ENCODE assay signal across 9 mouse cellular contexts in genomic region chr3:35152191-35152590, GRCm38 (mm10).
DNase-seq lines count a peak whose midpoint lies in the region; ATAC-seq lines count a peak whose summit lies in the region.
"Had no signal": no experiment of that assay in that cellular context is flagged by ENCODE, and none has a peak within 500 bp of the region (broad histone marks: within the 10 kb centered on the region; RNA-seq: fewer than 3 reads in every experiment).

No protein-coding gene starts in this region.

- 0 out of 2 replicates have a peak, but pooled peaks have one; percentile 15 for ATAC-seq in heart, embryonic 12.5 days (ENCODE audit: insufficient number of reproducible peaks, low FRiP score)
- ATAC-seq in midbrain, embryonic 13.5 days, result peak; percentile 75
- ATAC-seq in forebrain, embryonic 16.5 days, result peak; percentile 22; the same call in 1 of the 2 replicates
- ATAC-seq in midbrain, embryonic 14.5 days (ENCODE audit: low FRiP score, low TSS enrichment), result peak; percentile 32; the same call in 1 of the 2 replicates
- no peak for ATAC-seq in liver, embryonic 11.5 days (replicated peaks; ENCODE audit: low FRiP score)

- no peaks in the 10 kb centered on the region for H3K9me3 ChIP-seq in heart, embryonic 12.5 days (replicated peaks)
- H3K9me3 ChIP-seq in midbrain, embryonic 13.5 days, result no peaks in the 10 kb centered on the region
- H3K9me3 ChIP-seq in midbrain, embryonic 10.5 days (replicated peaks), result no peaks in the 10 kb centered on the region
- no peaks in the 10 kb centered on the region for H3K9me3 ChIP-seq in forebrain, embryonic 16.5 days (ENCODE audit: control insufficient read depth, low read length)
- H3K9me3 ChIP-seq in midbrain, embryonic 14.5 days (ENCODE audit: control insufficient read depth, low read length), result no peaks in the 10 kb centered on the region
- H3K9me3 ChIP-seq in liver, embryonic 11.5 days (ENCODE audit: control insufficient read depth, low read length), result no peaks in the 10 kb centered on the region
- H3K9me3 ChIP-seq: kidney, embryonic 15.5 days had no signal

- no peak for DNase-seq in heart, postnatal 10 days
- no peak for DNase-seq in midbrain, embryonic 10.5 days (ENCODE audit: low spot score)
- DNase-seq in midbrain, embryonic 14.5 days, result peak; percentile 64
- no peak for DNase-seq in testis, postnatal 14 days (ENCODE audit: low spot score)
- DNase-seq in liver, embryonic 11.5 days (ENCODE audit: low spot score), result no peak

- no peak overlapping the region for H3K4me2 ChIP-seq in heart, embryonic 12.5 days
- H3K4me2 ChIP-seq in midbrain, embryonic 13.5 days (replicated peaks), result no peak overlapping the region
- H3K4me2 ChIP-seq in forebrain, embryonic 16.5 days (ENCODE audit: low read length), result no peak overlapping the region
- H3K4me2 ChIP-seq in midbrain, embryonic 14.5 days (ENCODE audit: low read length), result no peak overlapping the region
- H3K4me2 ChIP-seq in liver, embryonic 11.5 days, result no peak overlapping the region
- H3K4me2 ChIP-seq: kidney, embryonic 15.5 days had no signal

- intact Hi-C loops in heart, postnatal 10 days (cut with DNase I), result no loop called here

- H3K4me3 ChIP-seq in heart, embryonic 12.5 days, result no peak overlapping the region
- no peak overlapping the region for H3K4me3 ChIP-seq in midbrain, embryonic 13.5 days (replicated peaks)
- H3K4me3 ChIP-seq in midbrain, embryonic 10.5 days, result no peak overlapping the region
- H3K4me3 ChIP-seq in forebrain, embryonic 16.5 days (replicated peaks; ENCODE audit: low read length), result no peak overlapping the region
- H3K4me3 ChIP-seq in midbrain, embryonic 14.5 days (replicated peaks; ENCODE audit: low read depth, low read length), result no peak overlapping the region
- H3K4me3 ChIP-seq in liver, embryonic 11.5 days (ENCODE audit: low read depth, low read length), result no peak overlapping the region
- H3K4me3 ChIP-seq: kidney, embryonic 15.5 days had no signal

- H3K9ac ChIP-seq in heart, embryonic 12.5 days, result no peak overlapping the region
- H3K9ac ChIP-seq in midbrain, embryonic 13.5 days (replicated peaks), result no peak overlapping the region
- no peak overlapping the region for H3K9ac ChIP-seq in forebrain, embryonic 16.5 days (replicated peaks; ENCODE audit: low read depth, low read length)
- H3K9ac ChIP-seq in midbrain, embryonic 14.5 days (replicated peaks; ENCODE audit: low read length), result no peak overlapping the region
- no peak overlapping the region for H3K9ac ChIP-seq in liver, embryonic 11.5 days (ENCODE audit: low read depth, low read length)
- H3K9ac ChIP-seq: kidney, embryonic 15.5 days had no signal

- WGBS in heart, embryonic 12.5 days, result 72% methylated on average over 7 of the region's 7 CpGs
- 70% methylated on average over 7 of the region's 7 CpGs for WGBS in midbrain, embryonic 13.5 days
- WGBS in midbrain, embryonic 10.5 days, result 90% methylated on average over 7 of the region's 7 CpGs
- WGBS in forebrain, embryonic 16.5 days, result 54% methylated on average over 7 of the region's 7 CpGs
- 58% methylated on average over 7 of the region's 7 CpGs for WGBS in midbrain, embryonic 14.5 days
- 82% methylated on average over 7 of the region's 7 CpGs for WGBS in liver, embryonic 11.5 days

- no peaks in the 10 kb centered on the region for H3K27me3 ChIP-seq in heart, embryonic 12.5 days (replicated peaks)
- H3K27me3 ChIP-seq in midbrain, embryonic 13.5 days, result no peaks in the 10 kb centered on the region
- H3K27me3 ChIP-seq in midbrain, embryonic 10.5 days (ENCODE audit: low read depth, poor library complexity, severe bottlenecking), result no peaks in the 10 kb centered on the region
- no peaks in the 10 kb centered on the region for H3K27me3 ChIP-seq in forebrain, embryonic 16.5 days (replicated peaks; ENCODE audit: control insufficient read depth, insufficient read depth, low read length)
- no peaks in the 10 kb centered on the region for H3K27me3 ChIP-seq in midbrain, embryonic 14.5 days (ENCODE audit: control insufficient read depth, insufficient read depth, low read length)
- H3K27me3 ChIP-seq in liver, embryonic 11.5 days (replicated peaks; ENCODE audit: control insufficient read depth, insufficient read depth, low read length), result no peaks in the 10 kb centered on the region
- H3K27me3 ChIP-seq: kidney, embryonic 15.5 days had no signal

- H3K36me3 ChIP-seq in heart, embryonic 12.5 days, result no peaks in the 10 kb centered on the region
- no peaks in the 10 kb centered on the region for H3K36me3 ChIP-seq in midbrain, embryonic 13.5 days
- H3K36me3 ChIP-seq in midbrain, embryonic 10.5 days, result no peaks in the 10 kb centered on the region
- H3K36me3 ChIP-seq in forebrain, embryonic 16.5 days (ENCODE audit: control insufficient read depth, insufficient read depth), result no peaks in the 10 kb centered on the region
- no peaks in the 10 kb centered on the region for H3K36me3 ChIP-seq in midbrain, embryonic 14.5 days (ENCODE audit: control insufficient read depth, insufficient read depth, low read length)
- no peaks in the 10 kb centered on the region for H3K36me3 ChIP-seq in liver, embryonic 11.5 days (ENCODE audit: control insufficient read depth, insufficient read depth, low read length)
- H3K36me3 ChIP-seq: kidney, embryonic 15.5 days had no signal

- H3K4me1 ChIP-seq in heart, embryonic 12.5 days (replicated peaks), result no peaks in the 10 kb centered on the region
- H3K4me1 ChIP-seq in midbrain, embryonic 13.5 days (replicated peaks), result peaks cover 9% of the 10 kb centered on the region; the same call in 1 of the 2 replicates
- peaks cover 17% of the 10 kb centered on the region for H3K4me1 ChIP-seq in midbrain, embryonic 10.5 days
- peaks cover 11% of the 10 kb centered on the region for H3K4me1 ChIP-seq in forebrain, embryonic 16.5 days (replicated peaks; ENCODE audit: control insufficient read depth, insufficient read depth, low read length)
- peaks cover 11% of the 10 kb centered on the region for H3K4me1 ChIP-seq in midbrain, embryonic 14.5 days (ENCODE audit: control insufficient read depth, insufficient read depth, low read length)
- no peaks in the 10 kb centered on the region for H3K4me1 ChIP-seq in liver, embryonic 11.5 days (replicated peaks; ENCODE audit: control insufficient read depth, insufficient read depth, low read length)

- no peak overlapping the region for H3K27ac ChIP-seq in heart, embryonic 12.5 days (ENCODE audit: poor library complexity, severe bottlenecking)
- peak overlapping the region; percentile 30; the same call in 1 of the 2 replicates for H3K27ac ChIP-seq in midbrain, embryonic 13.5 days
- no peak overlapping the region for H3K27ac ChIP-seq in midbrain, embryonic 10.5 days (replicated peaks)
- no peak overlapping the region for H3K27ac ChIP-seq in forebrain, embryonic 16.5 days (ENCODE audit: low read length)
- no peak overlapping the region for H3K27ac ChIP-seq in midbrain, embryonic 14.5 days (replicated peaks; ENCODE audit: low read depth, low read length)
- H3K27ac ChIP-seq in liver, embryonic 11.5 days (ENCODE audit: low read depth, low read length), result no peak overlapping the region
- H3K27ac ChIP-seq: kidney, embryonic 15.5 days had no signal
